Mouse (Mus musculus) brain, embryonic 14.5 days (tissue): ENCODE measurements around the gene Tmprss9.

Experiments used
- CTCF ChIP-seq: fragments of 200-500 bp; IDR thresholded peaks from 2 replicates; pipeline ENCODE4 v1.5.1; 2012; ENCODE audit warnings: inconsistent platforms, mild to moderate bottlenecking, moderate library complexity, borderline replicate concordance; ENCODE audit not compliant: insufficient read depth, insufficient read length; ENCODE audit errors: extremely low read depth
- POLR2A ChIP-seq: fragments of 200-500 bp; IDR thresholded peaks from 2 replicates; pipeline ENCODE4 v1.6.1; 2012; ENCODE audit warnings: mild to moderate bottlenecking, inconsistent platforms, borderline replicate concordance; ENCODE audit not compliant: poor library complexity, insufficient read depth, insufficient read length, severe bottlenecking; ENCODE audit errors: extremely low read depth

DNA sequence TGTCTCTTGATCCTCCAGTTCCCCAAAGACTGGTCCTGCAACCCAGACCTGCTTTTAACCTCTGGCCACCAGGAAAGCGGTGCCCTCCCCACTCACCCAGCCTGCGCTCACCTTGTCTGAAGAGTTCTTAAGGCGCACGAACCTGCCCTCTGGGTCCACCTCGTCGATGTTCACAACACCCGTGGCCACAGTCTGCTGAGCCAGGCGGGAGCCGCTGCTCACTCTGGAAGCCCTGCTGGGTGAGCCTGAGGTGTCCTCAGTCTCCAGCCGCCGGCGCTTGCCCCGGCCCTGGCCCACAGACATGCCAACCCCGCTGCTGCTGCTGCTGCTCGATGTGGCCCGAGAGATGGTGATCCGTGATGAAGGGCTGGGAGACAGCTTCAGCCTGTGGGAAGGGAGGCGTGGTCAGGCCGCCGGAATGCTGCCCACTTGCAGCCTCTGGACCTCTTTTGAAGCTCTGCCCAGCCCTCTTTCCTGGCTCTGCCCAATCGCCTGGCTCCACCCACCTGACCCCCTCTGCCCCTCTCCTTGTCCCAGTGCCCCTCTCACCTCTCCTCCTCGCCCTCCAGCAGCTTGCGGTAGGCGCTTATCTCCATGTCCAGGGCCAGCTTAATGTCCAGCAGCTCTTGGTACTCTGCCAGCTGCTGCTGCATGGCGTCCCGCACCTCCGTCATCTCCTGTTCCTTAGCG is 32.5 kb downstream of the Tmprss9 start:
- TF ChIP-seq CTCF (no peak), POLR2A (no peak)
